Mouse (Mus musculus): ENCODE data around the gene Gm47959. TPM values are rescaled to one million over a fixed set of nuclear protein-coding genes. Genes with fewer than 3 reads are reported as not detected.

Gm47959 gene
- not detected for total RNA-seq (2023)

GRCm38 (mm10) chr1:83000306-83000705 is at the start of gene Gm47959:
Gene Gm47959, plus strand, starts transcription at chr1:83000548.

DNA sequence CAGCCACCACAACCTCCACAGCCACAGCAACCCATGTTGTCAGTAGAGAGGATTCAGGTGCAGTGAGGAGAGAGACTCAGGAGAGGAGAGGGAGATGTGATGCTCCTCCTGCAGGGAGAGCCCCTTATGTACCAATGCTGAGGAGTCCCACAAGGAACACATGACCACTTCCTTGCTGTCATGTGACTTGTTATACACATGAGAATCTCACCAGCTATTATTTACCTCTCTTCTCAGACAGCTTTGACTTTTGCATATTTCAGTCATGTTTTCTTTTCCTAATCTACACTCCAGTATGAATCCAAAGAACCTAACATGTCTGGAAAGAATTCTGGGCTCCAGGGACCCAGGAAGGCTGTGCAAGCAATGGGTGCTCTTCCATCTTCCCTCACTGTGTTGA is 44.4 kb upstream of the Gm47959 start, which contains the start of gene Gm7544:
Gm7544 (minus strand) TSS at position 101 of the 400 bp plus-strand sequence.

GRCm38 (mm10) chr1:82959870-82960385 is 40.4 kb upstream of the Gm47959 start, which contains the start of gene Gm47955:
Gene Gm47955, plus strand, starts transcription at chr1:82960286.

GRCm38 (mm10) chr1:83038109-83038672 is 37.8 kb downstream of the Gm47959 start, which contains the start of gene Slc19a3:
Gene Slc19a3, minus strand, starts transcription at chr1:83038448.

DNA sequence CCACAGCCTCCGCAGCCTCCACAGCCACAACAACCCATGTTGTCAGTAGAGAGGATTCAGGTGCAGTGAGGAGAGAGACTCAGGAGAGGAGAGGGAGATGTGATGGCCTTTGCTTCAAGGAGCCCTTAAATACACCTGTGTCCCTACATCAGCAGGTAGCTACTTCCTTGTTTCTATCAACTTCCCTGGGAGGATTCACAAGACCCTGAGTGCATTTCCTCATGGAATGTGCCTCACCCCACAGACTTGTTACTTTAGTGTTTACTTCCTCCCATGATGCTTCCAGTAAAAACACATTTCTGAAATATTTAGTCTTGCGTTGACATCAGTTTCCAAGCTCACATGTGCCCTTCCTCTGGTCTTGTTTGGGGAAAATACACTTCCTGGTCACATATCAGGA is 42.0 kb downstream of the Gm47959 start, which contains the start of gene Krtap28-10:
Krtap28-10 (minus strand) TSS at position 101 of the 400 bp plus-strand sequence.

GRCm38 (mm10) chr1:83044882-83045427 is 44.6 kb downstream of the Gm47959 start, which contains the start of gene Gm47969:
Gene Gm47969, plus strand, starts transcription at chr1:83044932.

Other genes starting within 250 kb of the Gm47959 start
- not detected for gene Tm4sf20, start 232.1 kb upstream of the Gm47959 start, total RNA-seq (2023)
- not detected for gene Gm47791, start 229.3 kb upstream of the Gm47959 start, total RNA-seq (2023)
- 10 to 100 TPM; 50.7 to 57.1 TPM for gene Agfg1, start 161.1 kb upstream of the Gm47959 start, total RNA-seq (2023)
- gene A030005L19Rik, start 87.2 kb upstream of the Gm47959 start, total RNA-seq (2023) = under 1 TPM in 1 of 2 experiments, not detected in 1; 0.63 TPM
- gene A030014E15Rik, start 75.6 kb upstream of the Gm47959 start, total RNA-seq (2023) = not detected
- not detected for gene Gm6217, start 69.1 kb upstream of the Gm47959 start, total RNA-seq (2023)
- not detected for gene A030003K21Rik, start 57.2 kb upstream of the Gm47959 start, total RNA-seq (2023)
- gene Gm7544, start 44.5 kb upstream of the Gm47959 start, total RNA-seq (2023) = not detected
- not detected for gene Gm47955, start 40.3 kb upstream of the Gm47959 start, total RNA-seq (2023)
- gene Slc19a3, start 37.9 kb downstream of the Gm47959 start, total RNA-seq (2023) = not detected
- not detected for gene Krtap28-10, start 41.9 kb downstream of the Gm47959 start, total RNA-seq (2023)
- not detected for gene Gm47969, start 44.4 kb downstream of the Gm47959 start, total RNA-seq (2023)
- not detected for gene A030005K14Rik, start 58.8 kb downstream of the Gm47959 start, total RNA-seq (2023)
- not detected for gene Krtap28-13, start 60.4 kb downstream of the Gm47959 start, total RNA-seq (2023)
- gene Ccl20, start 116.2 kb downstream of the Gm47959 start, total RNA-seq (2023) = not detected
- gene Daw1, start 159.2 kb downstream of the Gm47959 start, total RNA-seq (2023) = not detected